Mouse (Mus musculus) forebrain, embryonic 12.5 days (tissue): Measurements from ENCODE around the gene Mpzl1. TPM values are rescaled to one million over a fixed set of nuclear protein-coding genes. Genes with fewer than 3 reads are reported as not detected.

Source experiments
- ATAC-seq: fragments of 200-750 bp; cut with Nextera tagmentation; 2 replicates; pipeline ENCODE4 v1.8.0; 2017; ENCODE audit warnings: moderate TSS enrichment; ENCODE audit not compliant: low FRiP score
- H3K27ac ChIP-seq: fragments of 300-500 bp; sonication (generic); 2 replicates; pipeline ENCODE4 v1.5.1; 2016; ENCODE audit warnings: mild to moderate bottlenecking
- H3K27me3 ChIP-seq: fragments of 300-500 bp; sonication (generic); 2 replicates; pipeline ENCODE4 v1.6.1; 2016; ENCODE audit warnings: mild to moderate bottlenecking
- H3K36me3 ChIP-seq: fragments of 300-500 bp; sonication (generic); replicated peaks from 2 replicates; pipeline ENCODE4 v1.6.1; 2016; ENCODE audit warnings: mild to moderate bottlenecking
- H3K4me1 ChIP-seq: fragments of 300-500 bp; sonication (generic); 2 replicates; pipeline ENCODE4 v1.6.1; 2016
- H3K4me2 ChIP-seq: fragments of 300-500 bp; sonication (generic); 2 replicates; pipeline ENCODE4 v1.6.1; 2016; ENCODE audit warnings: mild to moderate bottlenecking, moderate library complexity
- H3K4me3 ChIP-seq: fragments of 300-500 bp; sonication (generic); replicated peaks from 2 replicates; pipeline ENCODE4 v1.5.1; 2016; ENCODE audit warnings: mild to moderate bottlenecking
- H3K9ac ChIP-seq: fragments of 300-500 bp; sonication (generic); 2 replicates; pipeline ENCODE4 v1.6.1; 2016; ENCODE audit warnings: mild to moderate bottlenecking
- H3K9me3 ChIP-seq: fragments of 300-500 bp; sonication (generic); 2 replicates; pipeline ENCODE4 v1.6.1; 2016
- WGBS: fragments of 180-500 bp; shearing (Covaris S2); methylation state at CpG from one replicate; pipeline ENCODE4 v1.1.7; 2016; 5-methylcytosine and 5-hydroxymethylcytosine counted together
- polyA plus RNA-seq: library from polyadenylated mRNA; unstranded; fragments of >200 nt; fragmentation: Nextera tagmentation; extraction: Ambion mirVana; gene quantifications from 2 replicates; pipeline ENCODE4 v1.2.1, GENCODE M21; 2016

Mpzl1 gene
- polyA plus RNA-seq, 1 experiment from 2014 or later = 125 TPM

DNA sequence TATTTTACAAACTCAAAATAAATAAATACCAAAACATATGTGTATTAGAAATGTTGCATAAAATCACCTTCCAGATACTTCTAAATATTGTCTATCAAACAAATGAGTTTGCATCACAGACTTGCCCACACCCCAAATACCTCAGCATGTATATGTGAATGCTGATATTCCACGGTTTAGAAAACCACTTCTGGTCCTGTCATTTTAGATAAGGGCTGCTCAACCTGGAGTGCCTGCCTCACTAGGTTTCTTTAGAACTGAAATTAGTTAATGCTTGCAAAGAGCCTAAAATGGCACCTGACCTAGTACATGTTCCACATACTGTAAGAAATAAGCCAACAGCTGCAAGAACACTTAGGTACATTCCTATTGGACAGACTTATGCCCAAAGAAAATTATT is 5.7 kb downstream of the Mpzl1 start:
- Histone ChIP-seq H3K4me1 (peaks cover 31% of the 10 kb centered on the region), H3K9ac (no peak overlapping the region), H3K27ac (no peak overlapping the region), H3K36me3 (0 out of 2 replicates have a peak, but pooled peaks cover 5% of the 10 kb centered on the region), H3K27me3 (no peaks in the 10 kb centered on the region), H3K4me2 (no peak overlapping the region), H3K4me3 (no peak overlapping the region), H3K9me3 (no peaks in the 10 kb centered on the region)
- ATAC-seq = no peak
- 92% methylated on average over 1 of the region's 1 CpGs for WGBS

DNA sequence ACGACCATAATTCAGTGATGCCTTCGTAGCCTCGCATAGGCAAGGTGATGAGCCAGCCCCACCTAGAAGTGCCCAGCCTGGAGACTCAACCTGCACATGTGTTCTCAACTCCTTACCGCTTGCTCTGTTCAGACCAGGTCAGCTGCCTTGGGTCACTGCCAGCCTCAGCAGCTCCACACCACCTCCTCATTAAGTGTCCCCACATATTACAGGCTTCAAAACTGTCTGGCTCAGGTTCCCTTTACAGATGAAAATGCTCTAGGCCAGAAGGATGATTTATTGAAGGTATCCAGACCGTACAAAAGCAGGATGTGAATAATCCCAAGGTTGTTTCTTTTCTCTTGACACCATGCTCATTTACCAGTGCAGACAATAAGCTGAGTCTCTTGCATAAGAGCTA is 8.4 kb downstream of the Mpzl1 start:
- H3K4me3 ChIP-seq = no peak overlapping the region
- no peaks in the 10 kb centered on the region for H3K9me3 ChIP-seq
- no peak for ATAC-seq
- peaks cover 16% of the 10 kb centered on the region for H3K4me1 ChIP-seq
- H3K4me2 ChIP-seq = no peak overlapping the region
- 93% methylated on average over 5 of the region's 5 CpGs for WGBS
- no peak overlapping the region for H3K27ac ChIP-seq
- no peak overlapping the region for H3K9ac ChIP-seq
- peaks cover 12% of the 10 kb centered on the region for H3K36me3 ChIP-seq
- no peaks in the 10 kb centered on the region for H3K27me3 ChIP-seq

DNA sequence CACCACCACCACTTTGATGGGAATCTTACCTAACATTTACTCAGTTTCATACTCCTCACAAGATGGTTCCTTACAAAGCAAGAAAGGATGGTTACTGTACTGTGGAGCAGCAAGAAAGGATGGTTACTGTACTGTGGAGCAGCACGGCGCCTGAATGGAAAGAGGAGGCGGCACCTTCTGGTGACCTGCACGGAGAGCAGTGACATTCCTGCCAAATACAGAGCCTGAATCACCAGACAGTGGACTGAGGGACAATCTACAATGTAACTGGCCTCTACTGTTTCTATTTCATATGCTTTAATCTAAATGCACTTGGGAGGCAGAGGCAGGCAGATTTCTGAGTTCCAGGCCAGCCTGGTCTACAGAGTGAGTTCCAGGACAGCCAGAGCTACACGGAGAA is 9.3 kb downstream of the Mpzl1 start:
- Histone ChIP-seq H3K27ac (no peak overlapping the region), H3K4me1 (peaks cover 10% of the 10 kb centered on the region), H3K9ac (no peak overlapping the region), H3K36me3 (peaks cover 12% of the 10 kb centered on the region), H3K27me3 (no peaks in the 10 kb centered on the region), H3K4me3 (no peak overlapping the region), H3K9me3 (no peaks in the 10 kb centered on the region), H3K4me2 (no peak overlapping the region)
- ATAC-seq = no peak
- 89% methylated on average over 5 of the region's 5 CpGs for WGBS

GRCm38 (mm10) chr1:165618201-165618624 is 16.1 kb downstream of the Mpzl1 start:
- Histone ChIP-seq H3K9me3 (0 out of 2 replicates have a peak, but pooled peaks cover 3% of the 10 kb centered on the region), H3K4me2 (no peak overlapping the region), H3K27me3 (no peaks in the 10 kb centered on the region), H3K4me3 (no peak overlapping the region), H3K4me1 (peaks cover 21% of the 10 kb centered on the region), H3K9ac (no peak overlapping the region), H3K36me3 (peaks cover 30% of the 10 kb centered on the region), H3K27ac (peak overlapping the region; percentile 43)
- no peak for ATAC-seq
- 59% methylated on average over 9 of the region's 9 CpGs for WGBS

- H3K27me3 ChIP-seq = no peaks in the 10 kb centered on the region
- H3K4me3 ChIP-seq = no peak overlapping the region
- no peak overlapping the region for H3K9ac ChIP-seq
- no peak for ATAC-seq
- H3K27ac ChIP-seq = peak overlapping the region; percentile 46; the same call in 1 of the 2 replicates
- peaks cover 25% of the 10 kb centered on the region for H3K36me3 ChIP-seq
- H3K9me3 ChIP-seq = 0 out of 2 replicates have a peak, but pooled peaks cover 3% of the 10 kb centered on the region
- peaks cover 21% of the 10 kb centered on the region for H3K4me1 ChIP-seq
- 22% methylated on average over 15 of the region's 15 CpGs for WGBS
- no peak overlapping the region for H3K4me2 ChIP-seq
Measured at GRCm38 (mm10) chr1:165617166-165617891, 17.0 kb downstream of the Mpzl1 start.

GRCm38 (mm10) chr1:165616652-165617051 is 17.7 kb downstream of the Mpzl1 start:
- peaks cover 21% of the 10 kb centered on the region for H3K4me1 ChIP-seq
- no peak overlapping the region for H3K4me2 ChIP-seq
- WGBS = 61% methylated on average over 7 of the region's 7 CpGs
- no peak overlapping the region for H3K4me3 ChIP-seq
- H3K27ac ChIP-seq = peak overlapping the region; percentile 46; the same call in 1 of the 2 replicates
- no peak overlapping the region for H3K9ac ChIP-seq
- 0 out of 2 replicates have a peak, but pooled peaks cover 3% of the 10 kb centered on the region for H3K9me3 ChIP-seq
- peaks cover 23% of the 10 kb centered on the region for H3K36me3 ChIP-seq
- ATAC-seq = no peak
- no peaks in the 10 kb centered on the region for H3K27me3 ChIP-seq

DNA sequence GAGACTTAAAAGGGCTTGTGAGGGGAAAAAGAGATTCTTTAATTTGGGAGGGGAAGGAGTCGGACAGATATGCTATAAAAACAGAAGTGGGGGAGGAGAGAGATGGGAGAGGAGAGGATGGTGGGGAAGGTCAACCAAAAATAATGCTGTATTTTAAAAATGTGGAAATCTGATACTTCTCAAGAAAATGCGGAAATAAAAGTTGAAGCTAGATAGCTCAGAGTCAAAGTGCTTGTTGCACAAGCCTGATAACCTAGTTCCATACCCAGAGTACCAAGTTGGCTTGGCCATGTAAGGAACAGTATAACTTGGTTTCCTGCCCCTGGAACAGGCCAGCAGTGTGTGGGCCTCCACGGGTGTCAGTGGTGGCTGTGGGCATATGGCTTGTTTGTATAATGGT is 19.5 kb downstream of the Mpzl1 start:
- Histone ChIP-seq H3K4me2 (no peak overlapping the region), H3K27ac (no peak overlapping the region), H3K9ac (no peak overlapping the region), H3K4me1 (peaks cover 36% of the 10 kb centered on the region), H3K9me3 (0 out of 2 replicates have a peak, but pooled peaks cover 3% of the 10 kb centered on the region), H3K36me3 (peaks cover 23% of the 10 kb centered on the region), H3K27me3 (no peaks in the 10 kb centered on the region), H3K4me3 (no peak overlapping the region)
- 96% methylated on average over 3 of the region's 3 CpGs for WGBS
- ATAC-seq = no peak

- ATAC-seq = no peak
- Histone ChIP-seq H3K36me3 (peaks cover 23% of the 10 kb centered on the region), H3K9ac (no peak overlapping the region), H3K4me2 (no peak overlapping the region), H3K4me3 (no peak overlapping the region), H3K27ac (no peak overlapping the region), H3K9me3 (0 out of 2 replicates have a peak, but pooled peaks cover 3% of the 10 kb centered on the region), H3K4me1 (peaks cover 40% of the 10 kb centered on the region), H3K27me3 (no peaks in the 10 kb centered on the region)
- WGBS = 77% methylated on average over 4 of the region's 4 CpGs
Measured at GRCm38 (mm10) chr1:165613926-165614325, 20.4 kb downstream of the Mpzl1 start.

GRCm38 (mm10) chr1:165612714-165613113 is 21.6 kb downstream of the Mpzl1 start:
- Histone ChIP-seq H3K4me3 (no peak overlapping the region), H3K4me2 (no peak overlapping the region), H3K36me3 (peaks cover 28% of the 10 kb centered on the region), H3K27me3 (no peaks in the 10 kb centered on the region), H3K27ac (no peak overlapping the region), H3K4me1 (peaks cover 30% of the 10 kb centered on the region), H3K9ac (no peak overlapping the region), H3K9me3 (0 out of 2 replicates have a peak, but pooled peaks cover 3% of the 10 kb centered on the region)
- 79% methylated on average over 5 of the region's 5 CpGs for WGBS
- no peak for ATAC-seq

DNA sequence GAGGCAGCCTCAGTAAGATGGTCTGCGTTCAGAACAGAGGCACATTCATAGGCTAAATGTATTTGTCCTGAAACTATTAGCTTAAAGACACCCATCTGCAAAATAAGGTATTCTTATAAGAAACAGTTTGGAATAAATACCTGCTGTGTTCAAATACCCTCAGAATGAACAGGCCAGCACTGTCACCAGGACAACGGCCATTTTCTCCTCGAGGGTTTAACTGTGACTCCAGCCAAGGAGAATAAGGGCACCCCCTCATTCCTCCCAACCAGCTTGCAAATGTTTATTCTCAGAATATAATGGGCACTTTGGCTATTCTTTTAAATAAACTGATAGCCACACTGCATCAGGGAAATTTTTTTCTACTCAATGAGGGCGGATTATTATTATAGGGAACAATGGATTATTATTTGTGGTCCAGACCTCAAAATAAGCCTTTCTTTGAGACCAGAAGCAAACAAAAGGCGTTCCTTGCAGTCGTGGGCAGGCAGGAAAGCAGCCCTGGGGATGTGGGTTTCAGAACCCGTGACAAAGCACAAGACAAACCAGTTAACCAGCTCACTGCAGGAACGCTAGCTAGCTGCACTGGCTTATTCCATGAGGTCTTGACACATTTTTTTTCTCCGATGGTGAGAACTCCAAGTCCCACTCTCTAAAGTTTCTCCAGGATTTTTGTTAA is 23.9 kb downstream of the Mpzl1 start:
- WGBS = 12% methylated on average over 9 of the region's 9 CpGs

GRCm38 (mm10) chr1:165609495-165610320 is 24.6 kb downstream of the Mpzl1 start:
- WGBS = 44% methylated on average over 7 of the region's 7 CpGs
- no peak overlapping the region for H3K9ac ChIP-seq
- H3K4me1 ChIP-seq = peaks cover 19% of the 10 kb centered on the region
- peaks cover 43% of the 10 kb centered on the region for H3K36me3 ChIP-seq
- H3K27ac ChIP-seq = peak overlapping the region; percentile 79
- no peaks in the 10 kb centered on the region for H3K27me3 ChIP-seq
- ATAC-seq = peak; percentile 34; the same call in 1 of the 2 replicates
- H3K4me2 ChIP-seq = no peak overlapping the region
- H3K9me3 ChIP-seq = no peaks in the 10 kb centered on the region
- no peak overlapping the region for H3K4me3 ChIP-seq

More for the DNA sequence above, 23.9 kb downstream of the Mpzl1 start:
- peak overlapping the region; percentile 79 for H3K27ac ChIP-seq
- 0 out of 2 replicates have a peak, but pooled peaks cover 3% of the 10 kb centered on the region for H3K9me3 ChIP-seq
- peaks cover 19% of the 10 kb centered on the region for H3K4me1 ChIP-seq
- ATAC-seq = peak; percentile 64
- H3K9ac ChIP-seq = no peak overlapping the region
- H3K4me2 ChIP-seq = no peak overlapping the region; the same call in 1 of the 2 replicates
- H3K27me3 ChIP-seq = no peaks in the 10 kb centered on the region
- H3K4me3 ChIP-seq = no peak overlapping the region
- H3K36me3 ChIP-seq = peaks cover 43% of the 10 kb centered on the region

DNA sequence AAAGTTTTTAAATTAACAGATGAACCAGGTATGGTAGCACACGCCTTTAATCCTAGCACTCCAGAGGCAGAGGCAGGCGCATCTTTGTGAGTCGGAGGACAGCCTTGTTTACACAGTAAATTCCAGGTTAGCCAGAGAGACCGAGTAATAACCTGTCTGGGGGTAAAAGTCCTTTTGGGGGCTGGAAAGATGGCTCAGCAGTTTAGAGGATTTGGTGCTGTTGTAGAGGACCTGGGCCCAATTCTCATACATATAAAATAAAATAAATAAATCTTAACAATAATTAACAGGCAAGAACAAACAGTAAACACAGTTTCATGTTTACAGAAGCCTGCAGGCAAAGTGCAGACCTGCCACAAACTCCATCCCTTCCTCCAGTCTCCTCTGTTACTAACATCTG is 25.4 kb downstream of the Mpzl1 start:
- H3K9me3 ChIP-seq = no peaks in the 10 kb centered on the region
- no peaks in the 10 kb centered on the region for H3K27me3 ChIP-seq
- no peak for ATAC-seq
- H3K4me3 ChIP-seq = no peak overlapping the region
- peaks cover 45% of the 10 kb centered on the region for H3K36me3 ChIP-seq
- WGBS = 89% methylated on average over 4 of the region's 4 CpGs
- no peak overlapping the region for H3K4me2 ChIP-seq
- H3K4me1 ChIP-seq = peaks cover 19% of the 10 kb centered on the region
- no peak overlapping the region for H3K27ac ChIP-seq
- no peak overlapping the region for H3K9ac ChIP-seq
